Mouse (Mus musculus) skeletal muscle tissue, postnatal 0 days (tissue): ENCODE data around the gene Ift43. TPM values are rescaled to one million over a fixed set of nuclear protein-coding genes. Genes with fewer than 3 reads are reported as not detected.

ENCODE experiments used
- polyA plus RNA-seq: library from polyadenylated mRNA; unstranded; fragments of >200 nt; fragmentation: Nextera tagmentation; extraction: Ambion mirVana; gene quantifications from 2 replicates; pipeline ENCODE4 v1.2.1, GENCODE M21; 2015

The Ift43 gene
- 45.9 and 48.7 TPM in 2 replicates for polyA plus RNA-seq

DNA sequence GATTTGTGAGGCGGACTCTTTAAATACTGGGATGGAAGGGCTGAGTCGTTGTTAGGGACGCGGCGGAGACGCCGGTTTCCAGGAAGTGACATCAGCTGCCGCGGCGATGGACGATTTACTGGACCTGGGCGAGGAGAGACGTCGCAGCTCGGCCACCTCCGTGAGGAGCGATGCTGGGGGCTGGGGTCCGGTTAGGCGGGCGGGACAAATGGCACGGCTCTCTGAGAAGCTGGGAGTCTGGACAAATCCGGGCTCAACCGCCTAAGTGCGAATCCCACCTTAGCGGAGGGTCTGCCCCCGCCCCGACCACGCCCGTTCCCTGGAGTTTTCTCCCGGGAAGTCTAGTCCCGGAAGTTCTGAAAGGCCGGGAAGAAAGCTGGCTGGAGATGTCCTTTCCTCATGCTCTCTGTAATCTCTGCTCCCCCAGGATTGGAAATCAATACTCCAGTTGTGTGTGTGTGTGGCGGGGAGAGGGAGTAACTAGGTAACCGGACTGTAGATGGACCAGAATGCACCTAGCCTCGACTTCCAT lies at the start of gene Ift43:
Gene Ift43 (plus strand): TSS at position 61 of the 532 bp plus-strand sequence.

DNA sequence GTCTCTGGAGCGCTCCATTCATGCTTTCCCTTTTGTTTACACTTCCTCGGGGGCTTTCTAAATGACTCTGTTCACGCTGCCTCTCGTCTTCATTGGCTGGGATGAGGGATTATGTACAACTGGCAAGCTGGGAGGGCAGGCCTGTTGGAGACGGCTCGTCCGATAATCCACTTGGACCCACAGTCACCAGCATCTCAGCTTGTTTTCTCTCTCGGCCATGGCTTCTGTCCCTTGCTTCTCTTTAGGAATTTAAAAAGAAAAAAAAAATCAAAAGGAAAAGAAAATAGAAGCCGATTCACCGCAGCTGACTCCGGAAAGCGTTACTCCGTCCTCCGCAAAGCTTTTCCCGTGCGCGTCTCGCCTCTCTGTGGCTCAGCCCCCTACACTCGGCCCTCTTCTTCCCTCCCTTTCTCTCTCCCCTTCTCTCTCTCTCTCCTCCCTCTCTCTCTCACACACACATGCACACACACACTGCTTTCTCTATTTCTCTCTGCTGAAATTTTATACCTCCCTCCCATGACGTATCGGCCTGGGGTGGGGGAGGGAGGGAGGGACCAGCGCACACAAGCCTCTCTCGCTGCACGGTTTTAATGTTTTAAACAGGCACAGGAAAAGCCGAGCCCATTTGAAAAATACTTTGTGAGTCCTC lies 3.7 kb upstream of the Ift43 start, which contains the start of gene Tgfb3:
Gene Tgfb3 (minus strand): TSS at position 489 of the 649 bp plus-strand sequence.

Other genes starting within 250 kb of the Ift43 start
- 43.7 and 45.3 TPM in 2 replicates for gene Tgfb3, start 3.5 kb upstream of the Ift43 start, polyA plus RNA-seq
- 7.8 and 8.8 TPM in 2 replicates for gene Gpatch2l, start 159.3 kb downstream of the Ift43 start, polyA plus RNA-seq